Mouse (Mus musculus): ENCODE results near the gene Kdm4d. TPM values are rescaled to one million over a fixed set of nuclear protein-coding genes. Genes with fewer than 3 reads are reported as not detected.
A peak's percentile ranks its signal among the peaks of the same experiment; 100 is the strongest.
"Not testable (repeated sequence)": the region's sequence is repeated elsewhere in the genome, so short reads cannot be mapped to it uniquely, and the experiment has no call there.

The Kdm4d gene
- total and polyA plus RNA-seq, 2 experiments from 2014 or later, result 1.6 to 2.2 TPM

DNA sequence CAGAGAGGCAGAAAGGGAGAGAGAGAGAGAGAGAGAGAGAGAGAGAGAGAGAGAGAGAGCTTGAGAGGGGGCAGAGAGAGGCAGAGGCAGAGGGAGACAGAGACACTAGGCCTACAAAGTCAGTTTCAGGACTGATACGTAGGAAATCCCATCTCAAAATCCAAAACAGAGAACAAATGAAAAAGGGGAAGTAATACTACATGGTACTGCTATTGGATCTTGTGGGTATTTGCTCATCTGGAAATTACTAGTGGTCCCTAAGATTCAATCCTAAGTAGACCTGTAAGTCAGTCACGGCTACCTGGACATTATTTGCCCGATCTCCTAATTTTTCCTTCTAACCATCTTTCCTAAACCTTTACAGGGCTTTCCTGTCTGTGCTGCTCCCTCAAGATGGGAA lies 44.0 kb downstream of the Kdm4d start:
- no peak overlapping the region for H3K27ac ChIP-seq (ENCODE audit: low read depth, low read length)
- no peaks in the 10 kb centered on the region for H3K4me1 ChIP-seq (ENCODE audit: insufficient read depth, low read length)
- H3K9me3 ChIP-seq (ENCODE audit: low read length), result no peaks in the 10 kb centered on the region
- DNase-seq (ENCODE audit: low spot score) (no peak), ATAC-seq (ENCODE audit: low FRiP score) (no peak)
- TF ChIP-seq CTCF (IDR thresholded peaks at IDR 0.05), result no peak
- no peak overlapping the region for H3K9ac ChIP-seq (replicated peaks; ENCODE audit: low read length, poor library complexity, severe bottlenecking)
- H3K27me3 ChIP-seq (ENCODE audit: insufficient read depth, low read length), result no peaks in the 10 kb centered on the region
- WGBS, result 90% methylated on average over 3 of the region's 3 CpGs
- no peak overlapping the region for H3K4me3 ChIP-seq (ENCODE audit: low read depth, low read length)
- H3K4me2 ChIP-seq (ENCODE audit: low read depth, low read length, poor library complexity, severe bottlenecking), result no peak overlapping the region
- no peaks in the 10 kb centered on the region for H3K36me3 ChIP-seq (ENCODE audit: insufficient read depth, low read length)

DNA sequence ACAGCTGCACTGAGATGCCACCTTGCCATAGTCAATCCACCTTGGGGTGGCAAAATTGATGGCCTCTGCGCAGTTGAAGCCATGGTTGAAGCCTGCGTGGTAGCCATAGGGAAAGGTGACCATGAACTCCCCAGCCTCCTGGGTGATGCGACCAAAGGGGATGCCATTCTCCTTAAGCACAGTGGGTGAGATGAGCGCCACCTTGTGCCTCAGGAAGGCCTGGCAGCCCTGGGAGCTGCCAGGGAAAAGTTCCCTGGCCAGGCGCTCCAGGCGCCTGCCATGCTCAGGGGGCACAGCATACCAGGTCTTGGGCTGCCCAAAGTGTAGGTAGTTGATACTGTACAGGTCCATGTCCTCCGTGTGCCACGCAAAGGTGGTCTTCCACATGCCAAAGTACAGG lies 49.2 kb downstream of the Kdm4d start:
- not testable (repeated sequence) for H3K4me1 ChIP-seq (ENCODE audit: insufficient read depth, low read length); H3K27me3 ChIP-seq (ENCODE audit: insufficient read depth, low read length); H3K36me3 ChIP-seq (ENCODE audit: insufficient read depth, low read length); H3K4me3 ChIP-seq (ENCODE audit: low read depth, low read length); H3K4me2 ChIP-seq (ENCODE audit: low read depth, low read length, poor library complexity, severe bottlenecking); DNase-seq (ENCODE audit: low spot score); H3K9ac ChIP-seq (replicated peaks; ENCODE audit: low read length, poor library complexity, severe bottlenecking); H3K9me3 ChIP-seq (ENCODE audit: low read length); H3K27ac ChIP-seq (ENCODE audit: low read depth, low read length); ATAC-seq (ENCODE audit: low FRiP score)
- 71% methylated on average over 8 of the region's 8 CpGs for WGBS

GRCm38 (mm10) chr9:14447086-14447485 lies 53.2 kb downstream of the Kdm4d start:
- H3K36me3 ChIP-seq (ENCODE audit: insufficient read depth, low read length); H3K4me1 ChIP-seq (ENCODE audit: insufficient read depth, low read length); DNase-seq (ENCODE audit: low spot score); H3K27ac ChIP-seq (ENCODE audit: low read depth, low read length); H3K4me3 ChIP-seq (ENCODE audit: low read depth, low read length); H3K9me3 ChIP-seq (ENCODE audit: low read length); ATAC-seq (ENCODE audit: low FRiP score); H3K4me2 ChIP-seq (ENCODE audit: low read depth, low read length, poor library complexity, severe bottlenecking); H3K9ac ChIP-seq (replicated peaks; ENCODE audit: low read length, poor library complexity, severe bottlenecking); H3K27me3 ChIP-seq (ENCODE audit: insufficient read depth, low read length): not testable (repeated sequence)
- WGBS, result 93% methylated on average over 2 of the region's 2 CpGs

- Histone ChIP-seq H3K9me3 (ENCODE audit: low read length) (no peaks in the 10 kb centered on the region; the same call in 1 of the 2 replicates), H3K27ac (ENCODE audit: low read depth, low read length) (no peak overlapping the region), H3K4me2 (ENCODE audit: low read depth, low read length, poor library complexity, severe bottlenecking) (no peak overlapping the region), H3K9ac (replicated peaks; ENCODE audit: low read length, poor library complexity, severe bottlenecking) (no peak overlapping the region), H3K4me1 (ENCODE audit: insufficient read depth, low read length) (no peaks in the 10 kb centered on the region), H3K4me3 (ENCODE audit: low read depth, low read length) (no peak overlapping the region), H3K27me3 (ENCODE audit: insufficient read depth, low read length) (no peaks in the 10 kb centered on the region), H3K36me3 (ENCODE audit: insufficient read depth, low read length) (no peaks in the 10 kb centered on the region)
- WGBS, result 93% methylated on average over 1 of the region's 1 CpGs
- DNase-seq (ENCODE audit: low spot score), result no peak
- 0 out of 2 replicates have a peak, but pooled peaks have one; percentile 32 for TF ChIP-seq CTCF (IDR thresholded peaks at IDR 0.05)
- no peak for ATAC-seq (ENCODE audit: low FRiP score)
Measured at GRCm38 (mm10) chr9:14440347-14440746, 59.9 kb downstream of the Kdm4d start.

DNA sequence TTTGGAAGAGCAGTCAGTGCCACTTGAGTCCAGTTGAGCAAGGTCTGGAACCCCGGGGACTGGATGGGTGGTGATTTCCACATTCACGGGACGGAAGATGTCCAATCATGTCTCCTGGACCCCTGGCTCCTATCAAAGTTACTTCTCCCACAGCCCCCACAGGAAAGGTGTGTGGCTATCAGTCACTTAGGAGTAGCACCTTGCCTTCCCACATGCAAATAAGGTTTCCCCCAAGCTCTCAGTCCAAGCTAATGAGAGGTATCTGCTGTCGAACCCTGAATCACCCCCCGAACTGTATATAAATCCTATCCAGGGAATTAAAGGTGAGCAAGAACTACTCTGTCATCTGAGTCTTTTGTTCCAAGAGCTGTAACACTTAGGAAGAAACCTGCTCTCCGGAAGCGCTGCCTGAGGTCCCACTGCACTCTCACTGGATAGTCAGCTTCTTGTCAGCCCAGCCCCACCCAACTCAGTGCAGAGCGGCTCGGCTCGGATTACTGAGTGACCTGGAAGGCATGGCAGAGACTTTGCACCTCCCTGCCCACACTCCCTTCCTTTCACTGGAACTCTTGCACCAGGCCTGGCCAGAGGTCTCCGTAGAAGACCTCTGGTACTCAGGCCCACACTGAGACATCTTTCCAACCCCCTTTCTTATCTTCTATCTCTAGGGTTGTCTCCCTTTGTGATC lies 66.9 kb downstream of the Kdm4d start:
- DNase-seq (ENCODE audit: low spot score), result no peak
- H3K27me3 ChIP-seq (ENCODE audit: insufficient read depth, low read length), result no peaks in the 10 kb centered on the region
- no peak overlapping the region for H3K27ac ChIP-seq (ENCODE audit: low read depth, low read length)
- no peak overlapping the region for H3K9ac ChIP-seq (replicated peaks; ENCODE audit: low read length, poor library complexity, severe bottlenecking)
- H3K4me1 ChIP-seq (ENCODE audit: insufficient read depth, low read length), result no peaks in the 10 kb centered on the region
- no peak for TF ChIP-seq CTCF (IDR thresholded peaks at IDR 0.05)
- 71% methylated on average over 11 of the region's 11 CpGs for WGBS
- no peaks in the 10 kb centered on the region for H3K36me3 ChIP-seq (ENCODE audit: insufficient read depth, low read length)
- no peak for ATAC-seq (ENCODE audit: low FRiP score)
- no peaks in the 10 kb centered on the region; the same call in 1 of the 2 replicates for H3K9me3 ChIP-seq (ENCODE audit: low read length)
- H3K4me2 ChIP-seq (ENCODE audit: low read depth, low read length, poor library complexity, severe bottlenecking), result no peak overlapping the region
- no peak overlapping the region for H3K4me3 ChIP-seq (ENCODE audit: low read depth, low read length)

Other genes starting within 250 kb of the Kdm4d start
- gene Sesn3, start 225.4 kb downstream of the Kdm4d start, total RNA-seq (2014; rRNA removed), result 59.2 and 73.0 TPM in 2 replicates
- gene Sesn3, start 225.4 kb downstream of the Kdm4d start, polyA plus RNA-seq (2015; fragmentation: Nextera tagmentation; extraction: Ambion mirVana), result 18.2 and 22.9 TPM in 2 replicates
- gene Endod1, start 119.0 kb downstream of the Kdm4d start, total RNA-seq (2014; rRNA removed), result 79.8 and 92.3 TPM in 2 replicates
- 40.6 and 43.1 TPM in 2 replicates for gene Endod1, start 119.0 kb downstream of the Kdm4d start, polyA plus RNA-seq (2015; fragmentation: Nextera tagmentation; extraction: Ambion mirVana)
- gene Cwc15, start 135 bp upstream of the Kdm4d start, total RNA-seq (2014; rRNA removed), result 50.4 and 57.5 TPM in 2 replicates
- gene Cwc15, start 135 bp upstream of the Kdm4d start, polyA plus RNA-seq (2015; fragmentation: Nextera tagmentation; extraction: Ambion mirVana), result 140 and 142 TPM in 2 replicates
- gene Amotl1, start 144.6 kb upstream of the Kdm4d start, total RNA-seq (2014; rRNA removed), result 26.2 and 30.8 TPM in 2 replicates
- 5.4 and 5.8 TPM in 2 replicates for gene Amotl1, start 144.6 kb upstream of the Kdm4d start, polyA plus RNA-seq (2015; fragmentation: Nextera tagmentation; extraction: Ambion mirVana)
- 0.94 and 1.3 TPM in 2 replicates for gene Piwil4, start 240.3 kb upstream of the Kdm4d start, total RNA-seq (2014; rRNA removed)
- gene Piwil4, start 240.3 kb upstream of the Kdm4d start, polyA plus RNA-seq (2015; fragmentation: Nextera tagmentation; extraction: Ambion mirVana), result 0.49 and 0.55 TPM in 2 replicates

Data from midbrain, postnatal 0 days (tissue).